Mouse (Mus musculus): ENCODE results near the gene Nup107.

Nup107 gene

DNA sequence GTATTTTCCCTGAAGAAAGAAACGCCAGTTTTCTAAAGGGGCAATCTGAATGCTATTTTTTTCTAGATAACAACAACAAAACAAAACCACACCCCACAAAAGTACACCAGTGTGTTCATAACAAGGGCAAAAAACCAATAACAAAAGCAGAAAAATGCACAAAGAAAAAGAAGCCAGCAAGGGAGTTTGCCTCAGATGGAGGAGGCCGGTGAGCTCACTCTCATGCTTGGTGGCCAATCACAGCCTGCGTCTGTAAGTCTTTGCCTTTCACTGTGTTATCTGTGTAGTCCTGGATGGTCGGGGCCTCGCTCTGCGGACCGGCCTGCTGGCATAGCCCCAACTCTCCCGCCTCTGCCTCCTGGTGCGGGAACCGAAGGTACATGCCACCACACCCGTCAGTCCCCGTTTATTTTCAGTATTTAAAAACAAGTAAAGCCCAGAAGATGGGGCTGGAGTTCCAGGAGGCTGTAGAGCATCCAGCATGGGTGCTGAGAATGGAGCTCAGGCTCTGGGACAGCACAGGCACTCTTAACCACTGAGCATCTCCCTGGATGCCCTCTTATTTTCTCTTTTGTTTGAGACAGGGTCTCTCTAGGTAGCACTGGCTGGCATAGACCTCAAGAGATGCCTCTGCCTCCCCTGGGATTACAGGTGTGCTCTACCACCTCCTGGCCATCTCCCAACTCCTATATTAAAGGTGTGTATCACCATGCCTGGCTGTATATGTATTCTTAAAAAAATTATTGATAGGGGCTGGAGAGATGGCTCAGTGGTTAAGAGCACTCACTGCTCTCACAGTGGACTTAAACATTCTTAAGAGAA, 16.0 kb downstream of the Nup107 start:
- no peak for DNase-seq

DNA sequence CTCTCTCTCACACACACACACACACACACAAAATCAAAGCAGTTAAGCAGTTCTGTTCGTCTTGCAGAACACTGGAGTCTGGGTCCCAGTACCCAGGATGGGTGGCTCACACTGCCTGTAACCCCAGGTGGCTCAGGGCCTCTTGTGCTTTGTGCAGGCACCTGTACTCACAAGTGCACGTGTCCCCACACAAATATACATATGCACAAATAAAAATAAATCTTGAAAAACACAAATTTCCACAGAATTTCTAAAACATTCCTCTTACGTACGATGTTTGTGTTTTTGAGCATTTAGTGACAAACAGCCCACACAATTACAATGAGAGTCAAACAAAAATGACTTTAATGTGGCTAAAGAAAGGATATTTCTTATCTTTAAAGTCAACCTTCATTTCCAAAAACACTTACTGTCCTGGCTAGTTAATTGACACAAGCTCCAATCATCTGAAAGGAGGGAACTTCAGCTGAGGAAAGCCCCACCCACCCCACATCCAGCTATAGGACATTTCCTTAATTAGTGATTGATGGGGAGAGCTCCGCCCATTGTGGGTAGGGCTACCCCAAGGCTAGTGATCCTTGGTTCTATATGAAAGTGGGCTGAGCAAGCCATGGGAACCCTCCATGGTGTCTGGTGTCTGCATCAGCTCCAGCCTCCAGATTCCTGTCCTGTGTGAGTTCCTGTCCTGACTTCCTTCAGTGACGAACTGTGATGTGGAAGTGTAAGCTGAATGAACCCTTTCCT, 16.9 kb downstream of the Nup107 start:
- no peak for DNase-seq

DNA sequence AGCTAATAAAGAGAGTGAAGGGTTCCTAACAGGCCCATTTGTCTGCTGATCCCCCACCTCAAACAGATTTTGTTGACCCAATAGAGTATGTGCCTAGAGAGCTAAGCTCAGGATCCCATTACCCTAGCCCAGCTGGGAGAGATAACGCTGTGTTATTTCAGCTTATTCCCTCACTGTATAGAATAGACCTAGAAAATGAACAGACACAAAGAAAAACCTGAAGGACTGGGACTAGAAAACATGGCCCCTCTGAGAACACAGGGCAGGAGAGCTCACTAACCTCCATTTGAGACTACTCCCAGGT, 17.7 kb downstream of the Nup107 start:
- DNase-seq = no peak

DNA sequence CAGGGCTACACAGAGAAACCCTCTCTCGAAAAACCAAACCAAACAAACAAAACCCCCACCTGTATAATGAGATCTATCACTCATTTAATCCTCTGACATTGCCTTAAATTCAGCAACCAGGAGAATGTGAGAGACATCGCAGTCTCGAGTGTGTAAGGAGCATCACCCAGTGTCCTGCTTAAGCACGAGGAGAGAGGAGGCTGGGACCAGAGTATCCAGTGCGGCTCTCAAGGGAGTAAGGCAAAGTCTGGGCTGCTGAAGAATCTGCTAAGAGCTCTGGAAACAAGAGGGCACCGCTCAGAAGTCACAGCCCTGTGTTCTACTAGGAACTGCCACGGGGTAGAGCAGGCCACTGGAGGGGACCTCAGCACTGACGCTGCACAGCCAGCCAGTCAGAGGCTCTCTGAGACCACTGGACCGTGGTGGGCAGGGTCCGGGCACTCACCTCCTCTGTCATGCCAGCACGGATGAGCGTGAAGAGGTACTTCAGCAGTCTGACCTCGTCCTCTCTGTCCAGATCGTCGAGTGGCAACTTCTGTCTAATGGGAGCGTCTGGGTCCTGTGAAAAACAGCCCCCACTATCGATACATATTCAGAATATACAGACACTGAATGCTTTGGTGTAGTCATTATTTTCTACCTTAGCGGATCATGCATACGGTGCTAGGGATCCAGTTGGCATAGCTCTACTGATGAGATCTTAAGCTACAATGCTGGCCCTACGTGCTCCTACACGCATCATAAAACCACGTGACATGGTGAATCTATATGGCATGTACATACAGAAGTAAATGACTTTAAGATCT, 18.3 kb downstream of the Nup107 start:
- DNase-seq = no peak

DNA sequence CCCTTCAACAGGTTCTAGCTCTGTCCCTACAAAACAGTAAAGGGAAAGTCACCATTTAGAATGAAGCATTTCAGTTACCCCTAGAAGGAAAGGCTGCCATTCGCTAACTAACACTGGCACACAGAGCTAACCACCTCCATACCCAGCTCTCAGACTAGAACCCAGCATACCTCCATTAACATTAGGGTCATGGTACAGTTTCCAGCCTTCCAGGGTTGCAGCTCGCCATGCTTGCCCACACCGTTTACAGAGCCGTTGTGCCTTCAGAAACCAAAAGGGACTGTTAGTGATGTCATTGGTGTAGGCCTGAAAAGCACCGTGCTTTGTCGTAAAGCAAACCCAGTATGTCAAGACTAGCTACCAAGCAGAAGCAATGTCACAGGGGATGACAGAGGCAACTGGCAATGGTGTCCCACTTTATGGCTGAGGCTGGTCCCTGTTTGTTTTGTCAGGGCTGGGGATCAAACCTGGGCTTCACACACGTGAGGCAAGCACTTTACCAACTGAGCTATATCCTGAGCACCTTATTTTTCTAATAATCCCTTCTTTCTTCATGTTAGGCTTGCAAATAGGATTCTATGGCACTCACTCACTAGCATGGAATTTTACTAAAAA, 19.3 kb downstream of the Nup107 start:
- no peak for DNase-seq

DNA sequence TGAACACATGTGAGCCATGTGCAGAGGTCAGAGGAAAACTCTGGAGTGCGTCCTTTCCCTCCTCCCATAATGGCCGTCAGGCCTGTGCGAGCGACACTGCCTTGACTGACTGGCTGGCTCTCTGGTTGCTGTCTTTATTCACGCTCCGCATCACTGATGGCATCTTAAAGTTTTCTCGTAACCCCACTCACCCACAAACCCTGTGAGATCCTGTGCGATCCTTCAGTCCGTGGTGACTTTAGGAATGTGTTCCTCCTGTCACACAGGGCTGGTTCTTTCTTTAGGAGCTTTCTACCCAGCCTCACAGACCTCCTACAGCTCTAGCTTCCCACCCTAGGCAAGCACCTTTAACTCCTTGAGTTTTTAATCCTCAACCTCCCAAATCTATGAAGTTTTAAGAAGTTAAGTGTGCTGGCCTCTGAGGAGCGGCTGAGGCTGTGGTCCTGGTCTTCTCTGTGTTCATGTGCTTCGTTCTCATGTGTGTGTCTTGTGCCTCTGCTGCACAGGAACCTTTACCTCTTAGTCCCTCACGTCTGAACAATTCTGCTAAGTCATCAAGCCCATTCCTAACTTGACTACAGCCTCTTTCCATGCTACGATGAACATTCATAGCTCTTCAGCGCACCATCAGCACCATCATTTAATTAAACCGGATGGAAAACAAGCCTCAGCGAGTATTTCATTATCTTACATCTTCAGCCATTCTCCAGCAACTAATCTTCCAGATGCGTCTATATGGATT, 20.0 kb downstream of the Nup107 start:
- no peak for DNase-seq

DNA sequence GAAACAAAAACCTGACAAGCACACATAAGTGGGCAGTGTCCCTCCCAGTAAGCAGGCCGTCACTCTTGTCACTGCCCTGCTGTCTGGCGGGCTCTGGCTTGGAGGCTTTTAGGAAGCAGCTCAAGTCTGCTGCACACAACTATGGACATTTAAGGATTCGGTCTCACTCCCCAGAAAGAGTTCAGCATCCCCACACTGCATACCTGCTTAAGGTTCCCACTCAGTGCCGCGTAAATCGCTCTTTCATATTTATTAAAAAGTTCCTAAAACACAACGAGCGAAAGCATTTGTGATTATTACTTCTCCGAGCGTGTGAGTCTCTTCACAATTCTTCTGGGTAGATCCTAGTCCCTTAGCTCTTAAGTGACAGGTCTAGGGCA, 21.4 kb downstream of the Nup107 start:
- no peak for DNase-seq

DNA sequence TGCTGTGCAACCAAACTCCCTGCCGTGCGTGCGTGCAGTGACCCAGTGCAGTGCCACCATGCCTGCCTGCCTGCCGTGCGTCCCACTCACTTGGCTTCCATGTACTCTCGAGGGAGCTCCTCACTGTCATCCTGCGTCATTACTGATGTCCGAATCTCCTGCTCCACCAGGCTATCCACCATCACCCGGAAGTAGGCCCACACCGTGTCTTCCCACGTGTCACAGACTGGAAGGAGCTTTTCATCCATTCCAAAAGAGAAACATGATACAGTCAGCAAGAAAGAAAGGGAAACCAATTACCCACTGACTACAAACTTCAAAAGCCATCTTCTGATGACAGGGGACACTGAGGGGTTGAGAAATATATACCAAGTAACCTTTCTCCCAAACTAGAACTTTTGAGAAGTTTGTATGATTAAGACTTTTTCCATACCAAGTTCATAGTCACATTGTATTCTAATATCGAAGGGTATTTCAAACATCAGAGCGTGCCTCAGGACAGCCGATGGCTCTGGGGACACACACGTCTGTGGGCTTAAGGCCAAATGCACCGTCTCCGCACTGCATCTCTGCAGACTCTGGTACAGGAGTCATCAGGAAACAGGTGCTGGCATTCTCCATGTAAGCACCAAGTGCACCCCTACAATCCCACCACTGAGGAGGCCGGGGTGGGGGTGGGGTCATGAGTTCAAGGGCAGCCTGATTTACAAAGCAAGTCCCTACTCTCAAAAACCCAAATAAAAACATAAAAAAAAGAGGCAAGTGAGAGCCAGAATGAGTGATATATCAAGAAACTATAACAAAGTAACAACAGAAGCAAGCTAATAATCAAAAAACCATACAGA, 22.0 kb downstream of the Nup107 start:
- no peak for DNase-seq

DNA sequence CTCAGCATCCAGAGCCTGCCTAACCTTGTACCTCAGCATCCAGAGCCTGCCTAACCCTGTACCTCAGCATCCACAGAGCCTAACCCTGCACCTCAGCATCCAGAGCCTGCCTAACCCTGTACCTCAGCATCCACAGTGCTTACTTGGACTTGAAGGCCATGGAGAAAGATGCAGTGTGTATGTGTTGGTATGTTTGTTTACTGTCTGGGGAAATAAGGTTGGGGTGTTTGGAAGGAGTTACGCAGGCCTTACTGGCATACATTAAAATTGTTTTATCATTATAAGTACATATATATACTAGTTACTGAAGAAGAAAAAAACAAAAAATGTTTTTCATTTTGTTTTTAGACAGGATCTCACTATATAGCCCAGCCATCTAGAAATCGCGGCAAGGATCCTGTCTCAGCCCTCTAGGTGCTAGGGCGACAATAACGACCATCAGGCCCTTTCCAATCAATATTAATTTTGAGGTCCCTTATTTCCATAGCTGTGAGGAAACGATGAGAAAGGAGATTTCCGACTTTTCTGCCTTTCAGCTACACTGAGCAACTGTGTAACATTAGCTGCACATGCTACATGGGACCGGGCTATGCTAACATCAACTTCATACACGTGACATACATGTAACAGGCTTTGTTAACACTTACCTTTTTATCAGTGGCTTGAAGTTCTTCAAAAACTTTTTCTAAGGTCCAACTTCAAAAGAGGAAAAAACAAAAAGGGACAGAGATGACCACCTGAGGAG, 22.8 kb downstream of the Nup107 start:
- no peak for DNase-seq

DNA sequence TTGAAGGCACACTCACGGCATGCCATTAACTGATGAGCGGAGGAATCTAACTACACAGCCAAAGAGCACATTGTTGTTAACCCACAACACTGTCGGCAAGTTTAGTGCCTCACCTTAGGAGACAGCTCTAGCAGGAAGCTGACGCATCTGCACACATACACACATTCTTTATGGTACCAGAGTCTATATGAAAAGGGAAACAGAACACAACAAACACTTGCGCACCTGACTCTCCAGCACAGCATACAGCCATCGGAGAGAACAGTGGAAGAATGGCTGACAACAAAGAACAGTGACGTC, 24.4 kb downstream of the Nup107 start:
- no peak for DNase-seq

DNA sequence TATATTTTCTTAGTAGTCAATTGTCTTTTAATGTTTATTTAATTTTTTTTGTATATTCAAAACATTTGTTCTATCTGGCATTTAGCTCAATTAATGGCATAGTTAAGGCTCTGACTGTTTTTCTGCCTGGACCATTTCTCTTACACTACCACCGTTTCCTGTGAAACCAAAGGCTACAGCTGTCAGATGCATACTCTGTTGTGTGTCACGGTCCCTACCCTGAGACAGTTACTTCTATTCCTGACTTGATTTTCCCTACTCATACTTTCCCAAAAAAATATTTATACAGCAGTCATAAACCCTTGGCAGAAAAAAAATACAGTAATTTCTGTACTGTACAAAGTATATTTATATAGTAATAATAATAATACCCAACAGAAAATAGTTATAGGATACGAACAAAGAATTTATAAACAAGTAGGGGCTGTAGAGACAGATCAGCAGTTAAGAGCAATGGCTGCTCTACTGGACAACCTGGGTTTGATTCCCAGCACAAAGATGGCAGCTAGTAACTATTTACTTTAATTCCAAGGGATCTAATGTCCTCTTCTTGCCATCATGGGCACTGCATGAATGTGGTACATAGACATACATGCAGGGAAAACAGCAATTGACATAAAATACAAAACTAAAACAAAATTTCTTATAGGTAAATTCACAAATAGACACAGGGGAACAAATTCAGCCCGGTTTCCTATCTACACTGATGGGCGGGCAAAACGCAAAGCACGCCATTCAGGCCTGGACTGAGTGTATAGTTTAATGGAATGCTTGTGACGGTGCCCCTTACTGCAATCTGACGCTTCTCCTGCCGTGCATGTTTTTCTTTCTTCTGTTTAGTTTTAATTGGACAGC, 25.0 kb downstream of the Nup107 start:
- DNase-seq = no peak

DNA sequence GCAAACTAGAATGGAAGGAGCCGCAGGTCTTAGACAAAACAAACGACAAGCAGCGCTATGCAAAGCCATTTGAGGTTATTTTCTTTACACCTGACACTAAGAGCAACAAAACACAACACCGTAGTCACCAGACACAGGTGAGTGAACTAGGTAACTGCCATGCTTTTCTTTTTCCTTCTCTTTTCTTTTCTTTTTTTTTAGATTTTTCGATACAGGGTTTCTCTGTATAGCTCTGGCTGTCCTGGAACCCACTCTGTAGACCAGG, 25.7 kb downstream of the Nup107 start:
- DNase-seq = no peak

DNA sequence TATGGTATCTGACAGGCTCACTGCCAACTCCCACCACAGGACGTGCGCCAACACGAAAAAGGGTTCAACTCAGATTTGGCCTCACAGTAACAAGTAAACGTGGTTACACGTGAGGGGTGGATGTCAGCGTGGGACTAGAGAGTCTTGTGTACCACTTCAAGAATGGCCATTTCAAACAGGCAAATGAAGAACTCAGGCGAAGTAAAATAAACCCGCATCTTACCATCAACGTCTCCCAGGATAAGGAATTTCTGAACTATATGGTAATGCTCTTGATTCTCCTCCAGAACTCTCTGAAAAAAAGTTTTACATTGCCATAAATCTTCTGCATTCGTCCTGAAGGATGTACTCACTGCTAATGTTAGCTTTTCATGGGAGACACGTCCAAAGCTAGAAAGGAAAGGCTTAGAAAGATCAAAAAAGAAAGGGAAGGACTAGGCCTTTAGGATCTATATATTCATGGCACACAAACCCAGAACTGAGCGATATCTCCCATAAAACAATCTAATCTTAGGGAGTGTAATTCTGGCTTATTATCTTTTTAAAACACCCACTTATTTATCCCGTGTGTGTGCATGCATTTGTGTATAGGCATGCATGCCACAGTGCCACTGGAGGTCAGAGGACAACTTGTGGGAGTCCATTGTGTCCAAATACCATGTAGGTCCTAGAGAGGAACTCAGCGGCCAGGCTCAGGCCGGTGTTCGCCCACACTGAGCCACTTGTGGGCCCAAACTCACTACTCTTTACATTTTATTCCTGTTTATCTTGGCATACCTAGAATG, 26.2 kb downstream of the Nup107 start:
- no peak for DNase-seq

DNA sequence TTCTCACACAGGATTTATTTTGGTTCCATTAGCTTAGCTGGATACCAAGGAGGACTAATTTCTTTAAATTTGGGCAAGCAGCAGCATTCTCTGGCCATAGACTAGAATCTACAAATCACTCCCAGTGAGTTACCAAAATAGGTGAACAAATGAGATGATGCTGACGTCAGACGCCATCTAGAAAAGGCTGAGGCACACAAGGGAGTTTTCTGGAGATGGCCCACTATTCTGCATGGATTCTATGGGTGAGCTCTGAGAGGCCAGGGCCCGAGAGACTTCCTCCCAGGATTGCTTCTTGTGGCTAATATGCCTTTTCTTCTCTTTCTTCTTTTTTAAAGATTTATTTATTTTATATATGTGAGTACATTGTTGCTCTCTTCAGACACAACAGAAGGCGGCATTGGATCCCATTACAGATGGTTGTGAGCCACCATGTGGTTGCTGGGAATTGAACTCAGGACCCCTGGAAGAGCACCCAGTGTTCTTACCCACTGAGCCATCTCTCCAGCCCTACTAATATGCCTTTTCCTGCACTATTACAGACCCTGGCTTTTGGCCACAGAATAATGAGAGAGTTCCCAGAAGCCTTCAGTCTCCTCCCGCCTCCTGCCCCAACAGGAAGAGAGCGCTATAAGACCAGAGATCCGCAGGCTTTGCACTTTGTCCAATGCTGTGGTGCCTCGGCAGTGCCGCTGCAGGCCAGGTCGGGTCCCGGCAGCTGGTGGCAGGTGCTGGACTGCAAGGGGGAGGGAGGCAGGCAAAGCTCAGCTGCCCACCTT, 27.2 kb downstream of the Nup107 start:
- no peak for DNase-seq

DNA sequence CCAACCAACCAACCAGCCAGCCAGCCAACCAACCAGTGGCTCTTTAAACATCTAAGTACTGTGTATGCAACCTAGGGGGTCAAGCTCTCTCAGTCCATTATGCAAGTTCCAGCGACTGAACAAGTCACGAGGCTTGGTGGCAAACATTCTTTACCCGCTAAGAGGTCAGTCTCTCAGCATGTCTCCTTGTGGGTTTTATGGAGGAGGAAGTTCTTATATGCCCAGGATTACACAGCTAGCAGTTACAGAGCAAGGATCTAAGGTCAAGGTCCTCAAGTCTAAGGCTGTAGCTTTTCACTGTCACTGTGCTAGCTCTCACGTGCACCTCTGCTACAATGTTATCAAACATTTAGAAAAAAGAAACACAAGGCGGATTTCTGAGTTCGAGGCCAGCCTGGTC, 27.9 kb downstream of the Nup107 start:
- no peak for DNase-seq

DNA sequence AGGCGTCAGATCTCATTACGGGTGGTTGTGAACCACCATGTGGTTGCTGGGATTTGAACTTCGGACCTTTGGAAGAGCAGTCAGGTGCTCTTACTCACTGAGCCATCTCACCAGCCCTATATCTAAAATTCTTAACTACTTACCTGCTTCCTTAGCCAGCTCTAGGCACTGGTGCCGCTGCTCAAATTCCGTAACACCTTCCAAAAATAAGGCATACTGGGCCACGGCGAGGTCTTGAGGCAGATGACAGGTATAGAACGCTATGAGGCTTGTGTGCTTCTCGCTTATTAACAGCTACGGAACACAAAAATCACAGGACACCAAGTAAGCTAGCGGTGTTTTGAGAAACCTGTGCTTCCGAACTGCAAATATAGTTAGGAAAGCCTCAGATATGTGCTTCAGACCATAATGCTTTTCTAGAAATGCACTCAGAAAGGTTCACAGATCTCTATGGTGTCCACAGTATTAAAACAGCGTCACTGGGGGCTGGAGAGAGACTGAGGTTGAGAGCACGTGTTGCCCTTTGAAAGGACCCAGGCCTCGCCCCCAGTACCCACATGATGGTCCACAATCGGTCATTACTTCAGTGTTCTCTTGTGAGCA, 28.8 kb downstream of the Nup107 start:
- no peak for DNase-seq

DNA sequence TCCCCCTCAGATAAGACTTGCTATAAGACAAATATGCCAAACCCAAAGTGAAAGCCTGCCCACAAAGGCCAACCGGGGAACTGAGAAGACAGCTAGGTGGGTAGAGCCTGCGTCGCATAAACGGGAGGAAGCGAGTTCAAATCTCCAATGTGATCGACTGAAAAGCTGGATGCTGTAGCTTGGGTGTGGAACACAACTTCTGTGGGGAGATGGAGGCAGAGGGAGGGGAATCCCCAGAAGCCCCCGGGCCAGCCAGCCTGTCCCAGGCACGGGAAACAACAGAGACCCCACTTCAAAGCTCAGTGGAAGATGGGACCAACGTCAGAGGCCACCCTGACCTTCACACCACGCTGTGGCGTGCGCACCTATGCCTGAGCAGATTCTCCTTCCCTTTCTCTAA, 29.5 kb downstream of the Nup107 start:
- no peak for DNase-seq

DNA sequence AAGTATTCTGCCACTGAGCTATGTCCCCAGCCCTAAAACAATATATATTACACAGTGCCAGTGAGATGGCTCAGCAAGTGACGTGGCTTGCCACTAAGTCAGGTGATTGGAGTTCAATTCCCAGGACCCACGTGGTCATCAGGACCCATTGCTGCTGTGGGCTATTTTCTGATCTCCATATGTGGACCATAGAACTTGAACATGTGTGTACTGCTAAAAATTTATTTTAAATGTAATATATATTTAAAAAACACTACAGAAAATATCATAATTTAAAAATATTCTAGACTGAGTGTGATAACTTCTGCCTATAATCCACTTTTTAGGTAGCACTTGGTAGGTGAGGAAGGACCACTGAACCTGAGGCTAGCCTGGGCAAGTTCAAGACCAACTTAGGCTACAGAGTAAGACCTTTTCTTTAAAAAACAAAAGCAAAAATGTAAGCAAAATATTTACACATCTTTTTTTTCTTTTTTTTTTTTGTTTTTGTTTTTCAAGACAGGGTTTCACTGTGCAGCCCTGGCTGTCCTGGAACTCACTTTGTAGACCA, 30.1 kb downstream of the Nup107 start:
- DNase-seq = no peak
